ENCODE assay signal across 27 mouse cellular contexts in the genomic region with DNA sequence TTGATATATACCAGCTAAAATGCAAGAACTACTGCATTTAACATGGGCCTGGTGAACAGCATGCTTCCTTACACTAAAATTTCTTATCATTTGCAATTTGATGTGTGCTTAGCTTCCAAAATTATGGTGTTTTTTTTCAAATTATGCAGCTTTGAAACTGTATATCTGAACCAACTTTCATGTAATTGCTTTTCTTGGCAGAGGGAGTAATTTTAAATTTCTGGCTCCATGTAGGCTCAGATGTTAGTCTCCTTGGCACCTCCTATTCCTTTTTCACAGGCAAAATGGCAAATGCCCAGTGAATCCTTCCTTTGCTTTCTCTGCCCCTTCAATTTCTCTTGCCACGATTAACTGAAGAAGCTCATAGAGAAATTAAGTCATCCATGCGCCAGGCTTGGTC.
A peak's percentile ranks its signal among the peaks of the same experiment; 100 is the strongest.
DNase-seq lines count a peak whose midpoint lies in the region; ATAC-seq and TF ChIP-seq lines count a peak whose summit lies in the region.
"Had no signal": no experiment of that assay in that cellular context is flagged by ENCODE, and none has a peak within 500 bp of the region (broad histone marks: within the 10 kb centered on the region; RNA-seq: fewer than 3 reads in every experiment).

No protein-coding gene starts in this region.

- no peak for DNase-seq in left cerebral cortex, adult 2 months (ENCODE audit: extremely low spot score in 1 of 2, low spot score in 2 of 2)
- DNase-seq in left cerebral cortex, adult 9 months (ENCODE audit: low spot score in 2 of 2) = no peak
- peak; percentile 56 for DNase-seq in brain, embryonic 14.5 days (ENCODE audit: low read depth)
- peak; percentile 45 for DNase-seq in telencephalon, adult 2 months (ENCODE audit: low read depth, low spot score)
- no peak for DNase-seq in heart, postnatal 14 days
- DNase-seq: adrenal gland, adult 2 months; adrenal gland, postnatal 14 days; cerebellum, adult 11 months; cerebellum, adult 2 months; cerebellum, adult 9-11 months; cerebellum, postnatal 25 days; embryo, embryonic 11 days; gastrocnemius, postnatal 10 days; gastrocnemius, postnatal 36 days; heart, adult 2 months; kidney, adult 2 months had no signal

- no peak for TF ChIP-seq POLR2A in brain, embryonic 14.5 days (IDR thresholded peaks at IDR 0.05; ENCODE audit: borderline replicate concordance, extremely low read depth, insufficient read depth, insufficient read length, poor library complexity, severe bottlenecking)

- no peak overlapping the region for H3K9ac ChIP-seq in forebrain, embryonic 16.5 days (replicated peaks; ENCODE audit: low read depth, low read length)
- H3K9ac ChIP-seq in forebrain, embryonic 13.5 days = no peak overlapping the region
- H3K9ac ChIP-seq: embryonic facial prominence, embryonic 13.5 days; heart, embryonic 13.5 days; hindbrain, embryonic 12.5 days; hindbrain, embryonic 15.5 days had no signal

- H3K36me3 ChIP-seq in forebrain, embryonic 16.5 days (ENCODE audit: control insufficient read depth, insufficient read depth) = no peaks in the 10 kb centered on the region
- H3K36me3 ChIP-seq in forebrain, embryonic 13.5 days (ENCODE audit: poor library complexity, severe bottlenecking) = no peaks in the 10 kb centered on the region
- H3K36me3 ChIP-seq: embryonic facial prominence, embryonic 10.5 days; embryonic facial prominence, embryonic 13.5 days; heart, embryonic 10.5 days; heart, embryonic 13.5 days; hindbrain, embryonic 12.5 days; hindbrain, embryonic 15.5 days had no signal

- TF ChIP-seq CTCF in left cerebral cortex, adult 2 months (IDR thresholded peaks at IDR 0.05) = no peak
- no peak for TF ChIP-seq CTCF in brain, embryonic 14.5 days (IDR thresholded peaks at IDR 0.05; ENCODE audit: borderline replicate concordance, extremely low read depth, insufficient read depth, insufficient read length)

- peak overlapping the region; percentile 90 for H3K27ac ChIP-seq in forebrain, embryonic 16.5 days (ENCODE audit: low read length)
- no peak overlapping the region for H3K27ac ChIP-seq in forebrain, embryonic 13.5 days
- peak overlapping the region; percentile 40; the same call in 1 of the 2 replicates for H3K27ac ChIP-seq in left cerebral cortex, adult 2 months
- H3K27ac ChIP-seq: embryonic facial prominence, embryonic 10.5 days; embryonic facial prominence, embryonic 13.5 days; heart, adult 2 months; heart, embryonic 10.5 days; heart, embryonic 13.5 days; hindbrain, embryonic 12.5 days; hindbrain, embryonic 15.5 days had no signal

- H3K9me3 ChIP-seq in forebrain, embryonic 16.5 days (ENCODE audit: control insufficient read depth, low read length) = no peaks in the 10 kb centered on the region
- no peaks in the 10 kb centered on the region for H3K9me3 ChIP-seq in forebrain, embryonic 13.5 days (replicated peaks)
- H3K9me3 ChIP-seq: embryonic facial prominence, embryonic 10.5 days; embryonic facial prominence, embryonic 13.5 days; heart, embryonic 10.5 days; heart, embryonic 13.5 days; hindbrain, embryonic 12.5 days; hindbrain, embryonic 15.5 days had no signal

- H3K4me1 ChIP-seq in forebrain, embryonic 16.5 days (replicated peaks; ENCODE audit: control insufficient read depth, insufficient read depth, low read length) = peaks cover 4% of the 10 kb centered on the region
- 0 out of 2 replicates have a peak, but pooled peaks cover 3% of the 10 kb centered on the region for H3K4me1 ChIP-seq in forebrain, embryonic 13.5 days
- H3K4me1 ChIP-seq: hindbrain, embryonic 12.5 days; hindbrain, embryonic 15.5 days had no signal

- intact Hi-C loops in left cerebral cortex, adult 2 months (cut with DNase I) = no loop called here
- intact Hi-C loops in heart, postnatal 14 days (cut with DNase I) = no loop called here

- H3K4me2 ChIP-seq in forebrain, embryonic 16.5 days (ENCODE audit: low read length) = no peak overlapping the region
- H3K4me2 ChIP-seq in forebrain, embryonic 13.5 days = no peak overlapping the region
- H3K4me2 ChIP-seq: embryonic facial prominence, embryonic 13.5 days; heart, embryonic 13.5 days; hindbrain, embryonic 12.5 days; hindbrain, embryonic 15.5 days had no signal

- ATAC-seq in forebrain, embryonic 16.5 days = peak; percentile 64
- ATAC-seq in forebrain, embryonic 13.5 days = no peak; the same call in 1 of the 2 replicates
- ATAC-seq: CD4-positive, CD25-positive, alpha-beta regulatory T cell, adult 4 months; intestine, postnatal 0 days had no signal

- no peaks in the 10 kb centered on the region for H3K27me3 ChIP-seq in forebrain, embryonic 16.5 days (replicated peaks; ENCODE audit: control insufficient read depth, insufficient read depth, low read length)
- no peaks in the 10 kb centered on the region for H3K27me3 ChIP-seq in forebrain, embryonic 13.5 days
- H3K27me3 ChIP-seq: embryonic facial prominence, embryonic 13.5 days; heart, embryonic 13.5 days; hindbrain, embryonic 12.5 days; hindbrain, embryonic 15.5 days had no signal

- no peak overlapping the region for H3K4me3 ChIP-seq in forebrain, embryonic 16.5 days (replicated peaks; ENCODE audit: low read length)
- H3K4me3 ChIP-seq in forebrain, embryonic 13.5 days = no peak overlapping the region
- H3K4me3 ChIP-seq in left cerebral cortex, adult 2 months = no peak overlapping the region
- H3K4me3 ChIP-seq: embryonic facial prominence, embryonic 10.5 days; embryonic facial prominence, embryonic 13.5 days; erythroblast, embryonic 14.5 days; heart, adult 2 months; heart, embryonic 10.5 days; heart, embryonic 13.5 days; hindbrain, embryonic 12.5 days; hindbrain, embryonic 15.5 days had no signal

- 82% methylated on average over 2 of the region's 2 CpGs for WGBS in forebrain, embryonic 16.5 days
- WGBS in forebrain, embryonic 13.5 days = 87% methylated on average over 2 of the region's 2 CpGs

Comparison
In these comparisons a context has a peak if more than half of its experiments do, and no peak if none do; other contexts are left out.
1. DNase-seq: peak in brain, embryonic 14.5 days (single experiment) and telencephalon, adult 2 months (single experiment); none in left cerebral cortex, adult 2 months (0 of 2), left cerebral cortex, adult 9 months (0 of 2) and heart, postnatal 14 days (0 of 2).